Mouse (Mus musculus): ENCODE data around the gene Smtnl1. TPM values are rescaled to one million over a fixed set of nuclear protein-coding genes. Genes with fewer than 3 reads are reported as not detected.
"Not testable (repeated sequence)": the region's sequence is repeated elsewhere in the genome, so short reads cannot be mapped to it uniquely, and the experiment has no call there.

Smtnl1 gene
- polyA plus RNA-seq, 1 experiment from 2014 or later = not detected

GRCm38 (mm10) chr2:84803963-84804362 lies 18.5 kb downstream of the Smtnl1 start:
- 89% methylated on average over 7 of the region's 7 CpGs for WGBS
- Histone ChIP-seq H3K4me1 (peaks cover 7% of the 10 kb centered on the region), H3K9me3 (no peaks in the 10 kb centered on the region), H3K9ac (no peak overlapping the region), H3K36me3 (replicated peaks) (no peaks in the 10 kb centered on the region), H3K27ac (no peak overlapping the region), H3K4me2 (no peak overlapping the region), H3K4me3 (no peak overlapping the region), H3K27me3 (replicated peaks) (no peaks in the 10 kb centered on the region)
- ATAC-seq (replicated peaks) = no peak

DNA sequence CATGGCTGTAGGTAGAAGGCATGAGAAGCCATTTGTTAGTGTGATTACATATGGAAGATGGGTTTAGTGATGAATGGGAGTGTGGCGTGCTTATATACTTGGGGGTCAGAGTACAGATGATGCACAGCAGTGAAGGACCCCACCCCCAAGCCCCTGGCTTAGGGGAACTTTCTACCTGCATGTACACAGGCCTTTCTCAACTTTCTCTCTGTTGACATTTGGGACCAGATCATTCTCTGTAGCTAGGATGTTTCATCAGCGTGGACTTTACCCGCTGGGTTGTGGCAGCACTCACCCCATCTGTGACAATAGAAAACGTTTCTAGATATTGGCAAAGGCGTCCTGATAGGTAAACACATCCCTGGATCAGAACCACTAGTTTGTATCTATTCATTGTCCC lies 21.2 kb downstream of the Smtnl1 start:
- H3K27ac ChIP-seq; ATAC-seq (replicated peaks): not testable (repeated sequence)
- 84% methylated on average over 5 of the region's 5 CpGs for WGBS

GRCm38 (mm10) chr2:84800304-84800703 lies 22.1 kb downstream of the Smtnl1 start:
- no peaks in the 10 kb centered on the region for H3K36me3 ChIP-seq (replicated peaks)
- 83% methylated on average over 4 of the region's 4 CpGs for WGBS

More for the DNA sequence above, 21.2 kb downstream of the Smtnl1 start:
- not testable (repeated sequence) for H3K9ac ChIP-seq; H3K9me3 ChIP-seq; H3K36me3 ChIP-seq (replicated peaks); H3K4me3 ChIP-seq; H3K27me3 ChIP-seq (replicated peaks); H3K4me2 ChIP-seq
- peaks cover 11% of the 10 kb centered on the region for H3K4me1 ChIP-seq

DNA sequence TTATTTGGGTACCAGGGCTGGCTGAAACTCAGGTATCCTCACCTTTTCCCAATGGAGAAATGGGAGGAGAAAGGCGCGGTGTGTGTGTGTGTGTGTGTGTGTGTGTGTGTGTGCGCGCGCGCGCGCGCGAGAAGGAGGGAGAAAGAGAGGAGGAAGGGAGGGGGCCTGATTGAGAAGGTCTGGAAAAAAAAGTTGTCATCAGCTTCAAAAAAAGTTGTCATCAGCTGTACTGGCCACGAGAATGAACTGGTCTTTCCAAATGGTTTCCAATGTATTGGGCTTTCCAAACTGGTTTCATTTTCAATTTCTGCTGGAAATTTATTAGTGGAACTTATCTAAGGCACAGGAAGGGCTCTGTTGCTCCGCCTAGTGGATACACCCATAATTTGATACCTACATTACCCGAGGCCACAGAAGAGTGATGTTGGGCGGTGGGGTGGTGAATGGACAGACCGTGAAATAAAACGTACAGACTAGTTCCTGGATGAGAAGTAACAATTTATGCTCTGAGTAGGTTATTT lies 23.4 kb downstream of the Smtnl1 start:
- 0% methylated on average over 16 of the region's 16 CpGs for WGBS
- Histone ChIP-seq H3K27ac (peak overlapping the region; percentile 50; the same call in 1 of the 2 replicates), H3K9me3 (no peaks in the 10 kb centered on the region), H3K36me3 (replicated peaks) (no peaks in the 10 kb centered on the region), H3K4me3 (peak overlapping the region; percentile 48), H3K27me3 (replicated peaks) (no peaks in the 10 kb centered on the region), H3K4me1 (peaks cover 11% of the 10 kb centered on the region), H3K9ac (peak overlapping the region; percentile 55), H3K4me2 (peak overlapping the region; percentile 98)
- ATAC-seq (replicated peaks) = peak; percentile 68

More at GRCm38 (mm10) chr2:84800304-84800703, 22.1 kb downstream of the Smtnl1 start:
- no peak overlapping the region for H3K4me2 ChIP-seq
- no peak for ATAC-seq (replicated peaks)
- no peak overlapping the region for H3K4me3 ChIP-seq
- H3K27me3 ChIP-seq (replicated peaks) = no peaks in the 10 kb centered on the region
- no peaks in the 10 kb centered on the region for H3K9me3 ChIP-seq
- H3K27ac ChIP-seq = no peak overlapping the region
- no peak overlapping the region for H3K9ac ChIP-seq
- H3K4me1 ChIP-seq = peaks cover 11% of the 10 kb centered on the region

DNA sequence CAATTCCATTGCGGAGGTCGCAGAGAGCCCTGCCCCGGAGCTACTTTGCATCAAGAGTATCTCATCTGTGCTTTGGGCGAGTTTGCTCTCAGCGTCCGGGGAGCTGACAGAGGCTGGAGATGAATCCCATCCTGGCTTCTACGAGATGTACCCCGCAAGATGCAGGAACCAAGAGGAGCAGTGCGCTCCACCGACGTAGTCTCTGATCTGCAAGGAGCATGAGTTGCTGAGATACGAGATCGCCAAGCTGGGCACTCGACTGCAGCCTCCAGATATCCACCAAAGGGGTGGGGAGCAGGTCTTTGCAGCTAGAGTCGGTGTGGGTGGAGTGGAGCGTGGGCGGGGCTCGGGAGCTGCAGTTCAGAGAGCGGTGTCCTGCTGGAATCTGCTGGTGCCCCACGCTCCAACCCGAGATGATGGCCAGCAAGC lies 23.9 kb downstream of the Smtnl1 start, which contains the start of gene Ube2l6:
Gene Ube2l6, plus strand, starts transcription at position 336 of the 429 bp plus-strand sequence.
- H3K27ac ChIP-seq = peak within 1 kb of the TSS; percentile 50; the same call in 1 of the 2 replicates
- peak; percentile 80 for ATAC-seq (replicated peaks)
- under 1% methylated on average over 21 of the region's 21 CpGs for WGBS

DNA sequence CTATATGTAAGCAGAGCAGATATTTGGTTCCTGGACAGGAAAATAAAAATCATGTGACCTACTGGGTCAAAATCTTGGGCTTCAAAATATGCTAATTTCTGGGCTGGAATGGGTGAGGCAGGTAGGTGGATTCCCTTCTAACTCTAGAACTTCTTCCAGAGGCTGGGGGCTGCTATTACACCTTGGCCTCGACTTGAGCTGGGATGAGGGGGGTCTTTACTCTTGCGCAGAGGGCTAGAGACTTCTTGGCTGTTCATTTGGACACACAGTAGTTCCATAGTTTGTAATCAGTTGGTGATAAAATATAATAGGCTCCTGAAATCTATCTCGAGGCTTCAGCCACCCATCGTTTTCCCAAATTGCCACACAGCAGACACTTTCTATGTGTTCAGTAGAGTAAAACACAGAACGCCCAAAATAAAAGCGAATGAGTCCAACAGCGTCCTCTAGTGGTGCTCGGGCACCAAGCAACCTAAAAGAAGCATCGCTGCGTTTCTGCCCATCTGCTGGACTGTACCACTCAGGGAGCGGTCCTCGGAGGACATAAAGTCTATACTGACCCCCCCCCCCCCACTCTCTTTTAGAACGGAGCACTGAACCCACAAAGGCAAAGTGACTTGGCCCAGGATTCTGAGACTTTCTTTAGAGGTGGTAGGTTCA lies 24.5 kb downstream of the Smtnl1 start:
- 10% methylated on average over 13 of the region's 13 CpGs for WGBS
- Histone ChIP-seq H3K27ac (0 out of 2 replicates have a peak overlapping the region, but pooled peaks have one; percentile 50), H3K9me3 (no peaks in the 10 kb centered on the region), H3K4me1 (peaks cover 11% of the 10 kb centered on the region), H3K4me3 (peak overlapping the region; percentile 48), H3K9ac (peak overlapping the region; percentile 55), H3K4me2 (peak overlapping the region; percentile 98), H3K36me3 (replicated peaks) (no peaks in the 10 kb centered on the region), H3K27me3 (replicated peaks) (no peaks in the 10 kb centered on the region)
- ATAC-seq (replicated peaks) = peak; percentile 80

More for the DNA sequence above, 23.9 kb downstream of the Smtnl1 start, which contains the start of gene Ube2l6:
- H3K36me3 ChIP-seq (replicated peaks) = no peaks in the 10 kb centered on the region
- H3K4me2 ChIP-seq = peak within 1 kb of the TSS; percentile 98
- no peaks in the 10 kb centered on the region for H3K9me3 ChIP-seq
- H3K4me3 ChIP-seq = peak within 1 kb of the TSS; percentile 48
- H3K4me1 ChIP-seq = peaks cover 11% of the 10 kb centered on the region
- no peaks in the 10 kb centered on the region for H3K27me3 ChIP-seq (replicated peaks)
- H3K9ac ChIP-seq = peak within 1 kb of the TSS; percentile 55

DNA sequence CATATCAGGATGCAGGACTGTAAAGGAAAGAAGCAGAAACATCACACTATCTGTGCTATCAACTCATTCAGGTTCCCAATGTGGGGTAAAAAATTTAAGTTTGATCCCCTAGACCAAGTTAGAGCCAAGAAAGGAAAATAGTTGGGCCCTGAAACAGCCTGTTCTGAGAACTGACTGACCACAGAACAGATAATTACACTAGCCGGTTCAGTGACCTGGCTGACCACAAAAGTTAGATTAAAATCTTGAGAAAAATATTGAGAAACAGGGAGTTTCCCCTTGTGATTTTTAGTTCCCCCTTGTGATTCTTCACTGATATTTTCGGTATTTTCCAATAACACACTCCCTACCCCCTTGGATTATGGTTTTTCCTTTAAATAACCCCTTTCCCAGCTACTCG lies 28.6 kb downstream of the Smtnl1 start:
- no peak overlapping the region for H3K4me2 ChIP-seq
- H3K9me3 ChIP-seq = no peaks in the 10 kb centered on the region
- H3K27me3 ChIP-seq (replicated peaks) = no peaks in the 10 kb centered on the region
- no peak overlapping the region for H3K27ac ChIP-seq
- H3K36me3 ChIP-seq (replicated peaks) = no peaks in the 10 kb centered on the region
- peaks cover 3% of the 10 kb centered on the region; the same call in 1 of the 2 replicates for H3K4me1 ChIP-seq
- H3K9ac ChIP-seq = no peak overlapping the region
- 94% methylated on average over 3 of the region's 3 CpGs for WGBS
- no peak for ATAC-seq (replicated peaks)
- no peak overlapping the region for H3K4me3 ChIP-seq

DNA sequence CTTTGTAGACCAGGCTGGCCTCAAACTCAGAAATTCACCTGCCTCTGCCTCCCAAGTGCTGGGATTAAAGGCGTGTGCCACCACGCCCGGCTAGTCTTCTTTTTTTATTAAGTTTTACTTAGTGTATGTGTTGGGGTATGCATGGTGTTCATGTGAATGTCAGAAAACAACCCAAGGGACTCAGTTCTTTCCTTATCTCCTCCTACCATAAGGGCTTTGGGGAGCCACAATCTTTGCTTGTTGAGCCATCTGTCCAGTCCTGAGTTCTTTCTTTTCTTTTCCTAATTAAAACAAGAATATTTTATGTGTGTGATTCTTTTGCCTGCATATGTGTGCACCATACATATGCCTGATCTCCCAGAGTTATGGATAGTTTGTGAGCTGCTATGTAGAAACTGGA lies 29.3 kb downstream of the Smtnl1 start:
- Histone ChIP-seq H3K27ac (no peak overlapping the region), H3K4me1 (no peaks in the 10 kb centered on the region; the same call in 1 of the 2 replicates), H3K9ac (no peak overlapping the region), H3K4me3 (no peak overlapping the region), H3K27me3 (replicated peaks) (no peaks in the 10 kb centered on the region), H3K36me3 (replicated peaks) (no peaks in the 10 kb centered on the region), H3K4me2 (no peak overlapping the region), H3K9me3 (no peaks in the 10 kb centered on the region)
- ATAC-seq (replicated peaks) = no peak
- WGBS = 96% methylated on average over 3 of the region's 3 CpGs

DNA sequence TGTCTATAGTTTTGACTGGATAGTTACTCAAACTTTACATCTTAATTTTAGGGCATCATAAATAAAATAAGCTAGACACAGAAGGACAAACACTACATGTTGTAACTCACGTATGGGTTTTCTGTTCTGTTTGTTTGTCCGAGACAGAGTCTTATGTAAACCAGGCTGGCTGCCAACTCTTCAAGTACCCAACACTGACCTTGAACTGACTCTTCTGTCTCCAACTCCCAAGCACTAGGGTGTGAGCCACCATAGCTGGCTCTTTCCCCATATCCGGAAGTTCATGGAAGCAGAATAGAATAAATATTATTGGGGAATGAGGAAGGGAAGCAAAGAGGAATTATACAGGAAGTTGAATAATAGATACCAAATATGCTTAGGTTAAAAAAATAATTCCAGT lies 29.9 kb downstream of the Smtnl1 start:
- Histone ChIP-seq H3K4me2 (no peak overlapping the region), H3K9ac (no peak overlapping the region), H3K9me3 (no peaks in the 10 kb centered on the region), H3K36me3 (replicated peaks) (no peaks in the 10 kb centered on the region), H3K4me3 (no peak overlapping the region), H3K27me3 (replicated peaks) (no peaks in the 10 kb centered on the region), H3K27ac (no peak overlapping the region), H3K4me1 (no peaks in the 10 kb centered on the region)
- 91% methylated on average over 3 of the region's 3 CpGs for WGBS
- ATAC-seq (replicated peaks) = no peak

DNA sequence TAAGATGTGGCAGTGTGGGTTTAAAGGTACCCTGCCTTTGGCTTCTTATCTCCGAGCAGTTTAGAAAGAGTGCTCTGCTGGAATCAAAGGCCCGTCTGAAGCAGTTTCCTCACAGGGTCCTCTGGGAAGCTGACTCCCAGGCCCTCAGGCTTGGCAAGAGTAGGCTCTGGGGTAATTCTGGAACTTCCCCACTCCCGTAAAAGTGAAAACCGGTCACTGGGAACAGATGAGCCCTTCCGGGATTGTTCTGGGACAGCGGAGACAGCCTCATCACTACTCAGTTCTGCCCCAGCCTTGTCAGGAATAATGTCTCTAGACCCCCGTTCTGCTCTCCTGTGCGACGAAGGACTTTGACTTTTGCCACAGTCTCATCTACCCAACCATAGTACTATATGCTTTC lies 32.0 kb downstream of the Smtnl1 start:
- Histone ChIP-seq H3K4me2 (no peak overlapping the region), H3K36me3 (replicated peaks) (no peaks in the 10 kb centered on the region), H3K9me3 (no peaks in the 10 kb centered on the region), H3K27me3 (replicated peaks) (no peaks in the 10 kb centered on the region), H3K4me1 (no peaks in the 10 kb centered on the region), H3K9ac (no peak overlapping the region), H3K27ac (no peak overlapping the region), H3K4me3 (no peak overlapping the region)
- ATAC-seq (replicated peaks) = no peak
- 52% methylated on average over 9 of the region's 9 CpGs for WGBS

- Histone ChIP-seq H3K27ac (no peak overlapping the region), H3K4me2 (no peak overlapping the region)
These were observed 34.1 kb downstream of the Smtnl1 start for GRCm38 (mm10) chr2:84788316-84788715.

GRCm38 (mm10) chr2:84783840-84784566 lies 38.4 kb downstream of the Smtnl1 start:
- H3K27ac ChIP-seq = no peak overlapping the region
- H3K27me3 ChIP-seq (replicated peaks) = no peaks in the 10 kb centered on the region
- no peak for ATAC-seq (replicated peaks)
- H3K4me1 ChIP-seq = no peaks in the 10 kb centered on the region
- H3K4me2 ChIP-seq = no peak overlapping the region
- whole genome bisulfite sequencing = 85% methylated on average over 3 of the region's 3 CpGs
- no peaks in the 10 kb centered on the region for H3K9me3 ChIP-seq
- H3K9ac ChIP-seq = no peak overlapping the region
- no peak overlapping the region for H3K4me3 ChIP-seq
- no peaks in the 10 kb centered on the region for H3K36me3 ChIP-seq (replicated peaks)

More at GRCm38 (mm10) chr2:84788316-84788715, 34.1 kb downstream of the Smtnl1 start:
- no peaks in the 10 kb centered on the region for H3K27me3 ChIP-seq (replicated peaks)
- no peaks in the 10 kb centered on the region for H3K9me3 ChIP-seq
- no peak for ATAC-seq (replicated peaks)
- no peak overlapping the region for H3K4me3 ChIP-seq
- 85% methylated on average over 3 of the region's 3 CpGs for WGBS
- H3K9ac ChIP-seq = no peak overlapping the region
- no peaks in the 10 kb centered on the region for H3K36me3 ChIP-seq (replicated peaks)
- no peaks in the 10 kb centered on the region for H3K4me1 ChIP-seq

Measured in midbrain, embryonic 15.5 days (tissue).